Mouse (Mus musculus): ENCODE measurements around the gene Acod1. TPM values are rescaled to one million over a fixed set of nuclear protein-coding genes. Genes with fewer than 3 reads are reported as not detected.

Gene Acod1
- polyA plus RNA-seq, 1 experiment from 2014 or later: not detected

GRCm38 (mm10) chr14:103096621-103097020 is 49.8 kb downstream of the Acod1 start:
- 0 out of 2 replicates have a peak overlapping the region, but pooled peaks have one; percentile 1 for H3K4me2 ChIP-seq (replicated peaks)
- ATAC-seq (ENCODE audit: low FRiP score): no peak
- H3K4me3 ChIP-seq: no peak overlapping the region
- H3K9me3 ChIP-seq (replicated peaks): no peaks in the 10 kb centered on the region
- peaks cover 20% of the 10 kb centered on the region for H3K4me1 ChIP-seq
- peaks cover 14% of the 10 kb centered on the region for H3K36me3 ChIP-seq
- no peaks in the 10 kb centered on the region for H3K27me3 ChIP-seq
- 81% methylated on average over 6 of the region's 6 CpGs for WGBS
- H3K9ac ChIP-seq: no peak overlapping the region
- no peak overlapping the region for H3K27ac ChIP-seq

- Histone ChIP-seq H3K27ac (no peak overlapping the region), H3K36me3 (0 out of 2 replicates have a peak, but pooled peaks cover 8% of the 10 kb centered on the region), H3K9me3 (replicated peaks) (no peaks in the 10 kb centered on the region), H3K27me3 (no peaks in the 10 kb centered on the region), H3K4me2 (replicated peaks) (peak overlapping the region; percentile 65), H3K4me1 (peaks cover 20% of the 10 kb centered on the region), H3K4me3 (peak overlapping the region; percentile 85), H3K9ac (peak overlapping the region; percentile 98)
- 1% methylated on average over 2 of the region's 2 CpGs for WGBS
- no peak for ATAC-seq (ENCODE audit: low FRiP score)
Observed at GRCm38 (mm10) chr14:103098213-103098586, 51.4 kb downstream of the Acod1 start.

DNA sequence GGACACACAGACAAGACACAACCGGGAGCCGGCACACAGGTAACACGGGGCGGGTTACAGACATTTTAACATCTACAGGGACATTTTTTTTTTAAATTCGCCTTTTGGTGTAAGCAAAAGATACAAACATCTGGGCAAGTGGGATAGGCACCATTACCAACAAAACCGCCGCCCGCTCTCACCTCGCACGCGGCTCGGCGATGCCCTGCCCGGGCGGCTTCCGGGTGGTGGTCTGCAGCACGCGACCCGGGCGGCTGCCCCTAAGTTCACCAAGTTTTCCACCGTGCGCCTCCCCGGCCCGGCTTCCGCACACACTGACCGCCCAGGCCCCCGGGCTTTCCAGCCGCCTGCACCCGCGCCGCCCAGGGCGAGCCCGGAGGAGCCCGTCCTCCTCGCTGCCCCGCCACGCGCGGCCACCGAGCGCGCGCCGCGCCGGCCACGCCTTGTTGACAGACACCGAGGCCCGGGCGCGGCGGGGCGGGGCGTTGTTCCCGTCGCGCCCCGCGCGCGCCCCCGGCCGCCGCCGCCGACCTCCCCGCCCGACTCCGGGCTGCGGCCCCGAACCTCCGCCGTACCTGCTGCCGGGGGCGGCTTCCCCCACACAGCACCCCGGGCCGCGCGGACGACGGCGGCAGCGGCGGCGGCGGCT is 51.9 kb downstream of the Acod1 start:
- ATAC-seq (ENCODE audit: low FRiP score): peak; percentile 84
- Histone ChIP-seq H3K4me1 (peaks cover 20% of the 10 kb centered on the region), H3K27ac (peak overlapping the region; percentile 98), H3K9ac (peak overlapping the region; percentile 98), H3K9me3 (replicated peaks) (no peaks in the 10 kb centered on the region), H3K4me2 (replicated peaks) (peak overlapping the region; percentile 65), H3K36me3 (0 out of 2 replicates have a peak, but pooled peaks cover 5% of the 10 kb centered on the region), H3K27me3 (no peaks in the 10 kb centered on the region), H3K4me3 (peak overlapping the region; percentile 85)
- under 1% methylated on average over 80 of the region's 86 CpGs for WGBS

- Histone ChIP-seq H3K4me1 (peaks cover 20% of the 10 kb centered on the region), H3K9me3 (replicated peaks) (no peaks in the 10 kb centered on the region), H3K9ac (peak within 1 kb of the TSS; percentile 98), H3K4me2 (replicated peaks) (peak within 1 kb of the TSS; percentile 65), H3K36me3 (0 out of 2 replicates have a peak, but pooled peaks cover 3% of the 10 kb centered on the region), H3K4me3 (peak within 1 kb of the TSS; percentile 85), H3K27ac (peak within 1 kb of the TSS; percentile 98), H3K27me3 (no peaks in the 10 kb centered on the region)
- under 1% methylated on average over 86 of the region's 88 CpGs for WGBS
- peak; percentile 87 for ATAC-seq (ENCODE audit: low FRiP score)
Observed at GRCm38 (mm10) chr14:103099238-103099933, 52.6 kb downstream of the Acod1 start, which contains the start of gene Fbxl3. Gene Fbxl3 (minus strand): TSS chr14:103099566.

DNA sequence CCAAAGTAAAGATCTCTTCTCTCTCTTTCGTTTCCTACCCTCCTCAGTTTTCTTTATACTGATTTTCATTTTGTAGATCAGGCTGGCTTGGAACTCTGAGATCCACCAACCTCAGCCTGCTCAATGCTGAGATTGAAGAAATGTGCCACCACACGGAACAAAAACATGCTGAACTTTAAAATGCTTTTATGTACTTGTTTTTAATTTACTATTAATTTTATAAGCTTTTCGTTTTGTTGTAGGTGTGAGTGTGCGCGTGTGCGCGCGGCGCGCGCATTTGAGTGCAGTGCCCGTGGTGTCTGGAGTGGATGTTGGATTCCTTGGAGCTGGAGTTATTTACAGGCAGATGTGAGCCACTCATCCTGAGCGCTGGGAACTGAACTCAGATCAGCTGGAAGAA is 53.5 kb downstream of the Acod1 start:
- WGBS: 86% methylated on average over 13 of the region's 13 CpGs

DNA sequence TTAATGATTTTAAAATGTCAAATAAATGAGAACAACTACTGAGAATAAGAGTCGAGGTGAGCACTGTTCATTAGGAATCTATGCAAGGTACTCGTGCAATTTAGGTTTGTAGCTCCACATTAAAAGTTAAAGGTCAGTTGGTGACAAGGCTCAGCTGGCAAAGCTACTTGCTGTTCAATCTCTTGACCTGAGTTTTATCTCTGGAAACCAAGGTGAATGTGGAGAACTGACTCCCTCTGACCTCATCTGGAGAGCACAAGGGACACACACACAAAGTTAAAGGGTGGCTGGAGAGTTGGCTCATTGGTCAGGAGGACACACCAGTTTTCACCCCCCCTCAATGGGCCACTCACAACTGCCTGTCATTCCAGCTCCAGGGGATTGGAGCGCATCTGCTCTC is 54.4 kb downstream of the Acod1 start:
- Histone ChIP-seq H3K9me3 (replicated peaks) (no peaks in the 10 kb centered on the region), H3K27ac (no peak overlapping the region), H3K4me2 (replicated peaks) (no peak overlapping the region), H3K4me3 (no peak overlapping the region), H3K4me1 (peaks cover 15% of the 10 kb centered on the region), H3K36me3 (0 out of 2 replicates have a peak, but pooled peaks cover 3% of the 10 kb centered on the region), H3K27me3 (no peaks in the 10 kb centered on the region), H3K9ac (no peak overlapping the region)
- ATAC-seq (ENCODE audit: low FRiP score): no peak
- 76% methylated on average over 3 of the region's 3 CpGs for WGBS

More for the DNA sequence above, 53.5 kb downstream of the Acod1 start:
- 0 out of 2 replicates have a peak, but pooled peaks cover 3% of the 10 kb centered on the region for H3K36me3 ChIP-seq
- no peaks in the 10 kb centered on the region for H3K27me3 ChIP-seq
- no peak for ATAC-seq (ENCODE audit: low FRiP score)
- H3K4me3 ChIP-seq: no peak overlapping the region
- H3K9ac ChIP-seq: no peak overlapping the region
- peaks cover 20% of the 10 kb centered on the region for H3K4me1 ChIP-seq
- no peak overlapping the region for H3K4me2 ChIP-seq (replicated peaks)
- peak overlapping the region; percentile 23; the same call in 1 of the 2 replicates for H3K27ac ChIP-seq
- H3K9me3 ChIP-seq (replicated peaks): no peaks in the 10 kb centered on the region

GRCm38 (mm10) chr14:103102246-103102645 is 55.5 kb downstream of the Acod1 start:
- Histone ChIP-seq H3K4me2 (replicated peaks) (no peak overlapping the region), H3K27ac (no peak overlapping the region), H3K4me1 (peaks cover 6% of the 10 kb centered on the region), H3K4me3 (no peak overlapping the region), H3K27me3 (no peaks in the 10 kb centered on the region), H3K36me3 (no peaks in the 10 kb centered on the region), H3K9me3 (replicated peaks) (no peaks in the 10 kb centered on the region), H3K9ac (no peak overlapping the region)
- no peak for ATAC-seq (ENCODE audit: low FRiP score)
- 53% methylated on average over 6 of the region's 6 CpGs for WGBS

GRCm38 (mm10) chr14:103102731-103103335 is 56.1 kb downstream of the Acod1 start:
- ATAC-seq (ENCODE audit: low FRiP score): no peak
- H3K36me3 ChIP-seq: no peaks in the 10 kb centered on the region
- no peak overlapping the region for H3K4me3 ChIP-seq
- H3K4me1 ChIP-seq: peaks cover 3% of the 10 kb centered on the region
- H3K27ac ChIP-seq: no peak overlapping the region
- H3K4me2 ChIP-seq (replicated peaks): no peak overlapping the region
- no peaks in the 10 kb centered on the region for H3K9me3 ChIP-seq (replicated peaks)
- no peak overlapping the region for H3K9ac ChIP-seq
- H3K27me3 ChIP-seq: no peaks in the 10 kb centered on the region
- WGBS: 74% methylated on average over 10 of the region's 10 CpGs

Other genes with a start within 250 kb of the Acod1 start
- gene Kctd12, start 64.3 kb upstream of the Acod1 start, polyA plus RNA-seq (2016; fragmentation: Nextera tagmentation; extraction: Ambion mirVana): 19.1 and 22.0 TPM in 2 replicates
- gene Cln5, start 23.2 kb downstream of the Acod1 start, polyA plus RNA-seq (2016; fragmentation: Nextera tagmentation; extraction: Ambion mirVana): 23.0 and 25.2 TPM in 2 replicates
- gene Fbxl3, start 52.6 kb downstream of the Acod1 start, polyA plus RNA-seq (2016; fragmentation: Nextera tagmentation; extraction: Ambion mirVana): 32.4 and 34.5 TPM in 2 replicates

All from hindbrain, embryonic 12.5 days (tissue).